Mouse (Mus musculus) regulatory T cell (primary cell): Measurements from ENCODE around the gene Kank1.

Experiments used
- in situ Hi-C: fragments of 300-600 bp; cut with MboI, MseI; formaldehyde crosslinking; loops from one replicate; pipeline ENCODE4 v1.15.1; 2025; ENCODE audit warnings: high pct_unique_total_duplicates

Kank1 gene

GRCm38 (mm10) chr19:25405987-25406386 is 169.2 kb downstream of the Kank1 start:
- in situ Hi-C loops: no loop called here

DNA sequence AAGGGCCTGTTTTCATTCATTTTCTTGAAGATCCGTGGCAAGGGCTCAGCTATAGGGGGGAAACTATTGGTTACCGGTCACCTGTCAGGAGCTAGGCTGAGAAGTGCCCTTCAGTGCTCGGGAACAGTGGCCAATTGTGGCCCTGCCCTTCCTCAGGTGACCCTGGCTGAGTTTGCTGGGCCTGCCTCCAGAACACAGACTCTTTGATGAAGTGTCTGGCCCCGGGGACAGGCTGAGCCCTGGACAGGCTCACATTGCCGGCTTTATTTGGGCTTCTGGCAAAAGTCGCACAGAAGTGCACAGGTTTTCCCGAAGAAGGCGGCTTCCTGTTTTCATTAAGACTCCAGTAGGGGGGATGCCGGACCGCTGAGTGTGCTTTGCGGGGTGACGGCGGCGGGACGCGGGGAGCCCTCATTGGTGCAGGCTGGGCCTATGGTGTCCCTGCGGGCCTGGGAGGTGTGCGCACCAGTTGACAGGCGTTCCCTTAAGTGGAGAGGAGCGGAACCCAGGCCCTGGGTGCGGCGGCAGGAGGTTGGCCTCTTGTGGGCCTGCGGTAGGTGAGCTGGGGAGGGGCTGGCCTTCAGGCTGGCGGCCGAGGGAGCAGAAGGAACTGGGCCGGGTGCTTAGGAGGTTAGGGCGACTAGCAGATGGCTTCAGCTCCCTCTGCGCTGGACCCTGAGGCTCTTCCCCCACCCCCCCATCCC is 169.9 kb downstream of the Kank1 start:
- in situ Hi-C loops: no loop called here

- in situ Hi-C loops: no loop called here
Observed at GRCm38 (mm10) chr19:25407185-25407886, 170.6 kb downstream of the Kank1 start.

DNA sequence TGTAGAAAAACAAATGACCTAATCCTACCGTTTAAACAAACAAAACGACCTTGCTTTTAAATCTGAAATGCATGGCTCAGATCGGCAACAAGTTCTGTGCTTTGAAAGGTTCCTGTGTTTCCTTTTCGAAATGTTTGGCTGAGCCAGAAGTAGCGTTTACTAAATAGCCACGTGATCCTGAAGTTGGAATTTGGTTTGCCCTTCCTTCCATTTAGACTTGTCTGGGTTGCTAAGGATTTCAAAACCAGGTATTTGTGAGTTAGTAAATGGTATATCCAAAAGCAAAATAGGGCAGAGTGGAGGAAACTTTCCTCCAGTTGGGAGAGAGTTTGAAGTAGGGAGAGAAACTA is 171.1 kb downstream of the Kank1 start:
- in situ Hi-C loops: no loop called here

GRCm38 (mm10) chr19:25409239-25409638 is 172.5 kb downstream of the Kank1 start:
- in situ Hi-C loops: no loop called here

GRCm38 (mm10) chr19:25411353-25411752 is 174.6 kb downstream of the Kank1 start:
- in situ Hi-C loops: no loop called here

GRCm38 (mm10) chr19:25415448-25415847 is 178.7 kb downstream of the Kank1 start:
- in situ Hi-C loops: no loop called here

GRCm38 (mm10) chr19:25417671-25418070 is 180.9 kb downstream of the Kank1 start:
- in situ Hi-C loops: no loop called here

- in situ Hi-C loops: no loop called here
Observed at GRCm38 (mm10) chr19:25419983-25420382, 183.2 kb downstream of the Kank1 start.

DNA sequence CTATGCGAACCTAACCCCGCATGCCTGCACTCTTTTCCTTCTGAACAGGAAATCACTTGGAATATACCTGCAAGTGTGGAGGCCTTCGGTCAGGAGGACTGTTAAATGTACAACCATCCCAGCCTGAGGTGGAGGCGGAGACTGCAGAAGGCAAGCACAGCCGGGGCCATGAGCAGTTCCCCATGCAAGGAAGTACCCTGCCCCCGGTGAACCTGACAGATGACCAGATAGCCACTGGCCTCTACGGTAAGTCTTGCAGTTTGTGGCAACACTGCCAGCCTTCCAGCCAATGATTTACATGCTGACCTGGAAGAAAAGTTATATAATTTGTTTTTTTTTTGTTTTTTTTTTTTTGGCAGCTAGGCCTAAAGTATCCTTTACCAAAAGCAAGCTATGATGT is 185.3 kb downstream of the Kank1 start:
- in situ Hi-C loops: no loop called here

- in situ Hi-C loops: no loop called here
Observed at GRCm38 (mm10) chr19:25423371-25423770, 186.6 kb downstream of the Kank1 start.

GRCm38 (mm10) chr19:25426431-25426830 is 189.7 kb downstream of the Kank1 start:
- in situ Hi-C loops: no loop called here

DNA sequence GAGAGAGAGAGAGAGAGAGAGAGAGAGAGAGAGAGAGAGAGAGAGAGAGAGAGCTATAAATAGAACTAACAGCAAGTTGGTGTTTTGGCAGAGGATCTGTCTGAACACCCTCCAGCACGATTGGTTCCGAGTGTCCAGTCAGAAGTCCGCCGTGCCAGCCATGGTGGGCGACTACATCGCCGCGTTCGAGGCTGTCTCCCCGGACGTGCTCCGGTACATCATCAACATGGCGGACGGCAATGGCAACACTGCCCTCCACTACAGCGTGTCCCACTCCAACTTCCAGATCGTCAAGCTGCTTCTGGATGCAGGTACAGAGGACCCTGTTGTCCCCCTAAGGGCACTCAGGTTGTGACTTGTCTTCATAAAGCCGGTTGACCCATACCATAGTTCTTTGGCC is 191.1 kb downstream of the Kank1 start:
- in situ Hi-C loops: no loop called here

- in situ Hi-C loops: no loop called here
Observed at GRCm38 (mm10) chr19:25428338-25428962, 191.7 kb downstream of the Kank1 start.

DNA sequence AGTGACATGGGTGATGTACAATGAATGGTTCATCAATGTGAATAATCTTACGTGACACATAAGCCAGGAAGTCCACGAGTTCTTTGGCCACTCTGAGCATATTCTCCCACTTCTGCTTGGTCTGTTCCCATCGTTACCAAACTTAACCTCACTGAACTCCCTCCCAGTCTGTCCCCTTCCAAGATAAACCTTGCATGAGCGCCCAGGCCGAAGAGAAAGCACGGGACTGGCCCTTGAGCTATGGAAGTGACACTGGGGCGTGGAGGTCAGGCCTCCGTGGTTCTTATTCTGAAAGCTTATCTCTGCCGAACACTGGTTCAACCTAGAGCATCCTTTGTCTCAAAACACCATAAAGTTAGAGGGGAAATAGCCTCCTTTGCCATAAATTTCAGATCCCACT is 194.7 kb downstream of the Kank1 start:
- in situ Hi-C loops: no loop called here

DNA sequence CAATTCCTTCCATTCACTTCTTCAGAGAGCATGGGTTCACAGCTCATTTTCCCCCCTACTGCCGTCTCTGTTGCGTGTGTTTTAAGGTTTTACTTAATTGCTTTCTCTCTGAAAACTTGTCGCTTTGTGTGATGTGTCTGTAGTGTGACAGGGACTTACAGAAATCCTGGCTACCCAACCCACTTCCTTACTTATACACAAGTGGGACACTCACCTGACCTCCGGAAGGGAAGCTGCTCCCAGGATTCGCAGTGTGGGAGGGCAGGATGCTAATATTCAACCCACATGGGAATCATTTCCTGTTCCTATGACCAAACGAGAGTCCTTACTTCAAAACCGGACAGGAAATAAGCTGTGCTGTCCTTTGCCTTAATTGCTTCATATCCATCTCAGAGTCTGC is 195.1 kb downstream of the Kank1 start:
- in situ Hi-C loops: no loop called here

DNA sequence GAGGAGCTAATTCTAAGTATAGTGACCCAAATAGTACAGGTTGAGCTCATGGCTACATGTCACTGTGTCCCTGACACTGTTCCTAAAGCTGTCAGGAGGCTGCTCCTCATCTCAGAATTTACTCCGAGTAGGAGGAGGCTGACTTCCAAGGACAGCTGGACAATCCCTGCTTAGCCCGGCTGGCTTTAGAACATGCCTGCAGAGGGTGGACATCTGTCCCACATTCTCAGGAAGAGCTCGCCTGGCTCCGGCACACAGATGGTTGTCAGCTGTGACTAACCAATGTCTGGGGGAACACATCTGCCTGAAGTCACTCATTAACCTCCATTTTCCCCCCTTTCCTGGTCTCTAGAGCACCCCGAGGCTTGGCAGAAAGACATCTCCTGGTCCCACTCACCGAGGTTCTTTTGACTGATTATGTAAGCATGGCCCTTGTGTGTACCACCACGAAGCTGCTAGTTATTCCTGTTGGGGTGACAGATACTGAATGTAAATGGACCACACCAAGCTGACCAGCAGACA is 196.5 kb downstream of the Kank1 start:
- in situ Hi-C loops: no loop called here

DNA sequence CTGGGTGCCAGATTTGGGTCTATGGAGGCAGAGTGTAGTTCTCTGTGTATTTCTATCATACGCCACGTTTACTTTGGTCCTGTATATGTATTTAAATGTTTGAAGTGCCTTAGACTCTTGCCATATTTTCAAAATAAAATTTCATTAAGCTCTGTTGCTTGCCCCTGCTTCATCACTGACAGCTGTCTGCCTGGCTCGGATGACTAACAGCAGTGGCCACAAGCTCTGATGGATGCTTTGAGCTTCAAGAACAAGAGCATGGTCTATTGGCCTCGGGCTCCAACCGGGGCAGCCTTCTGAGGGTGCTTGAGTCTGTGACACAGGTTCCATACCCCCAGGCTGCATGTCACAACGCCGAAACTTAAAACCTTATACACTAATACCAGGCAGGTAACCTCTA is 197.6 kb downstream of the Kank1 start:
- in situ Hi-C loops: no loop called here

DNA sequence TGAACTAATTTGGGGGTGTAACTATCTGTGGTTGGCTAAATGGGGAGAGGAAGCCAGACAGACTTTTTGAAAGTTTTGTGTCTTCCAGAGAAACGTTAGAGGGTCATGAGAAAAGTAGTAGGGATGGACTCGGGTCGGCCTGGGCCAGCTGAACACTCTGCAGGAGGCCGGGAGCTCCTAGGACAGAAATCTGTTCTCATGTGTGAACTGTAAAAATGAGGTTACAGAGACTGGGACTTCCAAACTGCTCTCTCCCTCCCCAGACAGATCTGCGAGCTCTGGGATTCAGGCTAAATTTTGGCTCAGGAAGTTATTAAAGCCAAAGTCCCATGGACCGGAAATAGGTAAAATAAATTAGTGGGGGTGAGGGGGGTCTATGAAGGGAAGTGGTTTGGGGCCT is 198.0 kb downstream of the Kank1 start:
- in situ Hi-C loops: no loop called here

- in situ Hi-C loops: no loop called here
Observed at GRCm38 (mm10) chr19:25435412-25435811, 198.6 kb downstream of the Kank1 start.

DNA sequence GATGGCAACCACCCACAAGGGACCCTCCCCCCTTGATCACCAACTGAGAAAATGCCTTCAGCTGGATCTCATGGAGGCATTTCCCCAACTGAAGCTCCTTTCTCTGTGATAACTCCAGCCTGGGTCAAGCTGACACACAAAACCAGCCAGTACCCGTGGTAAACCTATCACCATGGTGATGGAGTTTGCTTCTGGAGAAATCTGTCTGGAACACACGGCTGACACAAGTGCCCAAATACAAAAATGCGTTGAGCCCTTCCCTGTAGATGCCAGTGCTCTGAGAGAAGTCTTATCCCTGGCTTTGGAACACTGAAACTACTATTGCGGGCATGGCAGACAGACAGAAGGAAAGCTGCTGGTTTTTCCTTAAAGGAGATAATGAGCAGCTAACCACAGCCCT is 199.4 kb downstream of the Kank1 start:
- in situ Hi-C loops: no loop called here

GRCm38 (mm10) chr19:25436789-25437650 is 200.2 kb downstream of the Kank1 start:
- in situ Hi-C loops: no loop called here
